Mouse (Mus musculus): ENCODE data around the gene Ndufc1. TPM values are rescaled to one million over a fixed set of nuclear protein-coding genes. Genes with fewer than 3 reads are reported as not detected.
A peak's percentile ranks its signal among the peaks of the same experiment; 100 is the strongest.

Ndufc1 gene
- total RNA-seq (2012; rRNA removed) (213 and 233 TPM in 2 replicates), total RNA-seq (2014; rRNA removed) (206 and 234 TPM in 2 replicates), polyA plus RNA-seq (2012; ENCODE audit: insufficient read length, low read depth) (109 and 159 TPM in 2 replicates)

GRCm38 (mm10) chr3:51408561-51409183 is at the start of gene Ndufc1:
Ndufc1 (minus strand) TSS chr3:51408988.
- H3K4me1 ChIP-seq (ENCODE audit: control insufficient read depth in 1 of 2, insufficient read depth in 2 of 2), result peaks cover 2 to 25% of the 10 kb centered on the region in 2 experiments; a peak in 3 of 4 replicates
- peak; percentile 73; the same call in 1 of the 2 replicates for TF ChIP-seq IRF4 (IDR thresholded peaks at IDR 0.05; ENCODE audit: low read depth, low read length)
- TF ChIP-seq ZMIZ1 (IDR thresholded peaks at IDR 0.05; ENCODE audit: low read depth, low read length), result peak; percentile 82; the same call in 1 of the 2 replicates
- TF ChIP-seq TBP (conservative IDR thresholded peaks at IDR 0.05; ENCODE audit: low read depth, low read length), result peak; percentile 83
- peak; percentile 58 for TF ChIP-seq RAD21 (IDR thresholded peaks at IDR 0.05; ENCODE audit: low read depth, low read length)
- TF ChIP-seq ELF1 (IDR thresholded peaks at IDR 0.05; ENCODE audit: low read depth, low read length), result peak; percentile 62
- peak; percentile 75 for TF ChIP-seq HCFC1 (IDR thresholded peaks at IDR 0.05; ENCODE audit: low read depth, low read length)
- no peak for TF ChIP-seq BHLHE40 (IDR thresholded peaks at IDR 0.05; ENCODE audit: low read depth, low read length)
- TF ChIP-seq SMC3 (IDR thresholded peaks at IDR 0.05; ENCODE audit: low read depth, low read length), result peak; percentile 81
- no peak for TF ChIP-seq PAX5 (IDR thresholded peaks at IDR 0.05; ENCODE audit: low read length)
- TF ChIP-seq SIN3A (IDR thresholded peaks at IDR 0.05; ENCODE audit: low read length), result peak; percentile 67; the same call in 1 of the 2 replicates
- no peak for TF ChIP-seq KAT2A (IDR thresholded peaks at IDR 0.05; ENCODE audit: insufficient replicate concordance, low read length)
- TF ChIP-seq CTCF (conservative IDR thresholded peaks at IDR 0.05 in 1 of 2, IDR thresholded peaks at IDR 0.05 in 1 of 2; ENCODE audit: low read depth in 2 of 2, low read length in 2 of 2), result peak; percentile 65 to 95
- TF ChIP-seq NELFE (IDR thresholded peaks at IDR 0.05; ENCODE audit: low read depth, low read length), result peak; percentile 96
- TF ChIP-seq POLR2AphosphoS2 (IDR thresholded peaks at IDR 0.05; ENCODE audit: low read depth, low read length), result peak; percentile 85
- peak; percentile 95 for TF ChIP-seq TCF12 (IDR thresholded peaks at IDR 0.05; ENCODE audit: low read depth, low read length)
- TF ChIP-seq EP300 (IDR thresholded peaks at IDR 0.05; ENCODE audit: low read length), result no peak
- TF ChIP-seq USF2 (conservative IDR thresholded peaks at IDR 0.05; ENCODE audit: low read depth, low read length), result no peak
- peak; percentile 97 for TF ChIP-seq POLR2A (IDR thresholded peaks at IDR 0.05; ENCODE audit: low read depth, low read length)
- peak; percentile 63; the same call in 1 of the 2 replicates for TF ChIP-seq MAZ (IDR thresholded peaks at IDR 0.05; ENCODE audit: low read depth, low read length)
- TF ChIP-seq MAX (IDR thresholded peaks at IDR 0.05; ENCODE audit: low read length), result peak; percentile 52; the same call in 1 of the 2 replicates
- TF ChIP-seq NRF1 (IDR thresholded peaks at IDR 0.05; ENCODE audit: low read depth, low read length), result peak; percentile 92
- TF ChIP-seq MXI1 (IDR thresholded peaks at IDR 0.05; ENCODE audit: low read depth, low read length), result peak; percentile 56
- no peaks in the 10 kb centered on the region for H3K79me2 ChIP-seq (replicated peaks; ENCODE audit: control insufficient read depth, extremely low read depth, insufficient read depth, poor library complexity, severe bottlenecking)
- H3K4me2 ChIP-seq (ENCODE audit: insufficient read depth, low read depth, poor library complexity, severe bottlenecking), result peak within 1 kb of the TSS; percentile 76
- dilution Hi-C loops (cut with MboI; ENCODE audit: extremely low pct_ligation_motif_present, extremely low pct_unique_long_range_greater_than_20kb, low sequenced_read_pairs), result no loop called here
- in situ Hi-C loops (cut with MboI; ENCODE audit: low pct_ligation_motif_present, low pct_unique_long_range_greater_than_20kb, low sequenced_read_pairs), result no loop called here
- peak within 1 kb of the TSS; percentile 79 to 88 (median 87) for H3K4me3 ChIP-seq (replicated peaks in 1 of 3; ENCODE audit: low read depth in 2 of 3, low read length in 2 of 3, poor library complexity in 1 of 3)
- peak within 1 kb of the TSS; percentile 10; the same call in 1 of the 2 replicates for H3K27ac ChIP-seq (ENCODE audit: insufficient read depth, low read depth)
- peak within 1 kb of the TSS; percentile 94 for H3K9ac ChIP-seq (ENCODE audit: insufficient read depth, low read depth)
- no peaks in the 10 kb centered on the region for H3K9me3 ChIP-seq (replicated peaks; ENCODE audit: low read length)
- DNase-seq (ENCODE audit: extremely low read depth), result peak; percentile 92
- peaks cover 14 to 40% of the 10 kb centered on the region in 2 experiments for H3K36me3 ChIP-seq (replicated peaks in 1 of 2; ENCODE audit: control insufficient read depth in 1 of 2, insufficient read depth in 1 of 2, low read length in 1 of 2)
- H3K27me3 ChIP-seq (replicated peaks), result no peaks in the 10 kb centered on the region

Measured in CH12.LX (cell line).